Mouse (Mus musculus): ENCODE data around the gene Tmem63c. TPM values are rescaled to one million over a fixed set of nuclear protein-coding genes. Genes with fewer than 3 reads are reported as not detected.

Gene Tmem63c
- 0.04 and 0.30 TPM in 2 replicates for polyA plus RNA-seq (2015; fragmentation: Nextera tagmentation; extraction: Ambion mirVana)

DNA sequence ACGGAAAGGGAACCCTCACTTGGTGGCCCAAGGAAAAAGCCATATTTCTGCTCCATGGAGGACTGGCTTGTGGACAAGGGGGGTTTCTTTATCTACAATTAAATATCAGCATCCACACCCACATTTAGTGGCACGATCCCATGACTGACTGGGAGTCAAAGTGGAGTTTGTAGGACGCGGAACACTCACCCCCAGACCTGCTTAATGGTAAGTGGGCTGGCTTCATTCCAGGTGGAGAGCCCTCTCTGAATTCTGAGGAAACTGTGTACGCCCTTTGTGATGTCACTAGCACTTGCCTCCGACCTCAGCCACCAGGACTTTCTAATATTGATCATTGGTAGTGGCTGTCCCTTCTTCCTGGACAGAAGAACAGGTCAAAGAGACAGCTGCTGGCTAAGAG is at the start of gene Tmem63c:
Tmem63c (plus strand) TSS at position 301 of the 400 bp plus-strand sequence.
- WGBS, result 68% methylated on average over 6 of the region's 6 CpGs
- no peaks in the 10 kb centered on the region for H3K36me3 ChIP-seq (ENCODE audit: insufficient read depth, low read length)
- peaks cover 7% of the 10 kb centered on the region; the same call in 1 of the 2 replicates for H3K27me3 ChIP-seq (ENCODE audit: insufficient read depth, low read length)
- H3K4me1 ChIP-seq (ENCODE audit: insufficient read depth, low read length), result 0 out of 2 replicates have a peak, but pooled peaks cover 1% of the 10 kb centered on the region
- no peak for ATAC-seq (ENCODE audit: low FRiP score, low TSS enrichment)
- H3K4me2 ChIP-seq (replicated peaks; ENCODE audit: low read depth, low read length), result no peak within 1 kb of the TSS
- no peak within 1 kb of the TSS for H3K4me3 ChIP-seq (ENCODE audit: low read length)
- H3K9me3 ChIP-seq (ENCODE audit: low read length), result no peaks in the 10 kb centered on the region
- no peak within 1 kb of the TSS for H3K9ac ChIP-seq (replicated peaks; ENCODE audit: low read length)
- H3K27ac ChIP-seq (ENCODE audit: low read length), result no peak within 1 kb of the TSS

DNA sequence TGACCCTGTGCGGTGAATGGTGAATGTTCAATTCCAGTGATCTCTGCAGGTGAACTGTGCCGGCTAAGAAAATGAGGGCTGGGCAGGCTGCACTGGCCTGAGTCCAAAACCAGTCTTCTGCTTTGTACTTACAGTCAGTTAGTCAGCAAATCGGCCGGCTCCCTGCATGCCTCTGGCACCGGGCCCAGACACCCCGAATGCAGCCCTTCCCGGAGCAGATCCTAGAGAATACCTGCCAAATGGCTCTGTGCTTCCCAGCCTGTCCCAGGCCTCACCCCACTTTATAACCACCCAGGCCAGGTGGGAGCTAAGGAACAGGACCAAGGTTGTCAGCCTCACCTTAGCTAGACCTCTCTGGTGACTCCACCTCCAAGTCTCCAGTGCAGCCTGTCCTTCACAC is 47.9 kb upstream of the Tmem63c start:
- H3K4me3 ChIP-seq (ENCODE audit: low read length), result no peak overlapping the region
- 0 out of 2 replicates have a peak, but pooled peaks cover 4% of the 10 kb centered on the region for H3K27me3 ChIP-seq (ENCODE audit: insufficient read depth, low read length)
- H3K9ac ChIP-seq (replicated peaks; ENCODE audit: low read length), result no peak overlapping the region
- WGBS, result 28% methylated on average over 7 of the region's 7 CpGs
- peaks cover 26% of the 10 kb centered on the region for H3K4me1 ChIP-seq (ENCODE audit: insufficient read depth, low read length)
- no peak overlapping the region for H3K4me2 ChIP-seq (replicated peaks; ENCODE audit: low read depth, low read length)
- no peak overlapping the region for H3K27ac ChIP-seq (ENCODE audit: low read length)
- no peaks in the 10 kb centered on the region for H3K9me3 ChIP-seq (ENCODE audit: low read length)
- ATAC-seq (ENCODE audit: low FRiP score, low TSS enrichment), result peak; percentile 9; the same call in 1 of the 2 replicates
- H3K36me3 ChIP-seq (ENCODE audit: insufficient read depth, low read length), result no peaks in the 10 kb centered on the region

GRCm38 (mm10) chr12:86973706-86974105 is 47.4 kb upstream of the Tmem63c start:
- H3K4me3 ChIP-seq (ENCODE audit: low read length), result no peak overlapping the region
- WGBS, result 38% methylated on average over 8 of the region's 8 CpGs
- H3K4me1 ChIP-seq (ENCODE audit: insufficient read depth, low read length), result peaks cover 26% of the 10 kb centered on the region
- no peaks in the 10 kb centered on the region for H3K36me3 ChIP-seq (ENCODE audit: insufficient read depth, low read length)
- H3K27ac ChIP-seq (ENCODE audit: low read length), result no peak overlapping the region
- H3K27me3 ChIP-seq (ENCODE audit: insufficient read depth, low read length), result 0 out of 2 replicates have a peak, but pooled peaks cover 7% of the 10 kb centered on the region
- H3K9ac ChIP-seq (replicated peaks; ENCODE audit: low read length), result no peak overlapping the region
- no peaks in the 10 kb centered on the region for H3K9me3 ChIP-seq (ENCODE audit: low read length)
- no peak for ATAC-seq (ENCODE audit: low FRiP score, low TSS enrichment)
- H3K4me2 ChIP-seq (replicated peaks; ENCODE audit: low read depth, low read length), result no peak overlapping the region

DNA sequence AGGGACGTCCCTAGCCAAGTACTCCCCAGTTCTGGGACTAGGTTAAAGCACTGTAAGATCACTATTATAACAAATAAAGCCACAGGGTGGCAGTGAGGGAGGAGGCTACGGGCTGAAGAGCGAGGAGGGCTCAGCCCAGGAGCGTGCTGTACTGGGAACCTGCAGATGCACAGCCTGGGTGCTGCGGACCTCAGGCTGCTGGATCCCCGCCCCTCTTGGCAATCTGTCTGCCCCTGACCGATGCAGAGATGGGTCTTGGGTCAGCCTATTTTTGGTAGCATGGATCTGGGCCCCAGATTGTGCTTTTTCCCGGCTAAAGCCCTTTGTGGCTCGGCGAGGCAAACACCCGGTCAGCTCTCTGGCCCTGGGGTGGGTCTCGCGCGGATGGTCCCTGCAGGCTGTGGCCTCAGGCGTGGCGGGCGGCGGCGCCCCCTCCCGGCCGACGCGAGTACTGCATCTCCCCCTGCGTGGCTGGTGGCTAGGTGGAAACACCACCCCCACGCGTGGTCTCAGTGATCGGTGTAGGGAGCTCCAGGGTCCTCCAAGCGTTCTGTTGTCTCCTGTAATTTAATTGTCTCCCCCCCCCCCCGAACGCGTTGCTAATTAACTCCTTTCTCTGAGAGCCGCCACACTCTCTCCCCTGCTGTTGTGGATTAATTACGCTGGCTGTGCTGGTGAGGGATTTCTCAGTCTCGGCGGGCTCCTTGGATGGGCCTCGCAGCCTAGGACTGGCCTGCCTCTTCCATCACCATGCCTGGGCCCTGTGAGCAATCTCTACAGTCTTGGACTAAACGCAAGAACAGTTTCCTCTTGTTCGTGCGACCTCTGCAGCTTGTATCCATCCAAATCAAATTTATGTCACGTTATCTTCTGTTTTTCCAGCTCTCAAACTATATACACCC is 46.5 kb upstream of the Tmem63c start:
- no peak overlapping the region for H3K27ac ChIP-seq (ENCODE audit: low read length)
- WGBS, result 7% methylated on average over 39 of the region's 40 CpGs
- peak; percentile 76 for ATAC-seq (ENCODE audit: low FRiP score, low TSS enrichment)
- H3K9ac ChIP-seq (replicated peaks; ENCODE audit: low read length), result peak overlapping the region; percentile 42
- H3K36me3 ChIP-seq (ENCODE audit: insufficient read depth, low read length), result no peaks in the 10 kb centered on the region
- H3K9me3 ChIP-seq (ENCODE audit: low read length), result no peaks in the 10 kb centered on the region
- H3K4me3 ChIP-seq (ENCODE audit: low read length), result peak overlapping the region; percentile 31
- H3K4me2 ChIP-seq (replicated peaks; ENCODE audit: low read depth, low read length), result peak overlapping the region; percentile 62
- peaks cover 26% of the 10 kb centered on the region for H3K4me1 ChIP-seq (ENCODE audit: insufficient read depth, low read length)
- H3K27me3 ChIP-seq (ENCODE audit: insufficient read depth, low read length), result 0 out of 2 replicates have a peak, but pooled peaks cover 7% of the 10 kb centered on the region

DNA sequence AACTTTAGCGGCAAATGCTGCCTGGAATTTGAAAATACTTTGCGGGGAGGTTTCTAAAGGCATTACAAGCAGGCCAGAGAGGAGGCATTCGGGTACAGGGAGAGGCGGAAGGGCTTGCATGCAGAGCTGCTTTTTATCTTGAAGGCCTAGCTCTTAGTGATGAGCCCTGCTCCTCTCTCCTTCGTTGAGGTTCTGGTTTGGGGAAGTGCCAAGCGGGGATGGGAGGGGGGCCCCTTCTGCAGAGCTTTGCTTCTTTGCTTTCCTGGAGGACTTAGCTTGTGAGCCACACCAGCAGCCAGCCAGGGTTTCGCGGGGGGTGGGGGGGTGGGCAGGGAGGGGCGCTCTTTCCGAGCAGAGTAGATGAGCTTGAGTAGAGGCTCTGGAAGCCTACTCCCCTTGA is 45.4 kb upstream of the Tmem63c start:
- Histone ChIP-seq H3K4me3 (ENCODE audit: low read length) (no peak overlapping the region), H3K9ac (replicated peaks; ENCODE audit: low read length) (no peak overlapping the region), H3K27ac (ENCODE audit: low read length) (no peak overlapping the region), H3K4me1 (ENCODE audit: insufficient read depth, low read length) (peaks cover 26% of the 10 kb centered on the region), H3K27me3 (ENCODE audit: insufficient read depth, low read length) (peaks cover 9% of the 10 kb centered on the region; the same call in 1 of the 2 replicates), H3K4me2 (replicated peaks; ENCODE audit: low read depth, low read length) (no peak overlapping the region), H3K9me3 (ENCODE audit: low read length) (no peaks in the 10 kb centered on the region), H3K36me3 (ENCODE audit: insufficient read depth, low read length) (no peaks in the 10 kb centered on the region)
- no peak for ATAC-seq (ENCODE audit: low FRiP score, low TSS enrichment)
- WGBS, result 62% methylated on average over 8 of the region's 10 CpGs

- H3K4me3 ChIP-seq (ENCODE audit: low read length), result no peak overlapping the region
- H3K27ac ChIP-seq (ENCODE audit: low read length), result no peak overlapping the region
- no peak overlapping the region for H3K9ac ChIP-seq (replicated peaks; ENCODE audit: low read length)
- H3K9me3 ChIP-seq (ENCODE audit: low read length), result no peaks in the 10 kb centered on the region
- no peak for ATAC-seq (ENCODE audit: low FRiP score, low TSS enrichment)
- no peaks in the 10 kb centered on the region for H3K36me3 ChIP-seq (ENCODE audit: insufficient read depth, low read length)
- H3K4me2 ChIP-seq (replicated peaks; ENCODE audit: low read depth, low read length), result no peak overlapping the region
- H3K27me3 ChIP-seq (ENCODE audit: insufficient read depth, low read length), result peaks cover 9% of the 10 kb centered on the region; the same call in 1 of the 2 replicates
- WGBS, result 55% methylated on average over 6 of the region's 6 CpGs
- H3K4me1 ChIP-seq (ENCODE audit: insufficient read depth, low read length), result peaks cover 26% of the 10 kb centered on the region
Measured at GRCm38 (mm10) chr12:86976511-86977168, 44.5 kb upstream of the Tmem63c start.

- Histone ChIP-seq H3K27me3 (ENCODE audit: insufficient read depth, low read length) (peaks cover 13% of the 10 kb centered on the region; the same call in 1 of the 2 replicates), H3K9ac (replicated peaks; ENCODE audit: low read length) (no peak overlapping the region), H3K4me1 (ENCODE audit: insufficient read depth, low read length) (peaks cover 26% of the 10 kb centered on the region), H3K27ac (ENCODE audit: low read length) (no peak overlapping the region), H3K4me3 (ENCODE audit: low read length) (no peak overlapping the region), H3K9me3 (ENCODE audit: low read length) (no peaks in the 10 kb centered on the region), H3K36me3 (ENCODE audit: insufficient read depth, low read length) (no peaks in the 10 kb centered on the region), H3K4me2 (replicated peaks; ENCODE audit: low read depth, low read length) (no peak overlapping the region)
- no peak for ATAC-seq (ENCODE audit: low FRiP score, low TSS enrichment)
- WGBS, result 18% methylated on average over 15 of the region's 15 CpGs
Measured at GRCm38 (mm10) chr12:86977833-86978232, 43.3 kb upstream of the Tmem63c start.

GRCm38 (mm10) chr12:86981180-86981579 is 40.0 kb upstream of the Tmem63c start:
- no peak overlapping the region for H3K4me2 ChIP-seq (replicated peaks; ENCODE audit: low read depth, low read length)
- H3K4me3 ChIP-seq (ENCODE audit: low read length), result no peak overlapping the region
- peaks cover 33% of the 10 kb centered on the region for H3K27me3 ChIP-seq (ENCODE audit: insufficient read depth, low read length)
- H3K27ac ChIP-seq (ENCODE audit: low read length), result no peak overlapping the region
- no peaks in the 10 kb centered on the region for H3K36me3 ChIP-seq (ENCODE audit: insufficient read depth, low read length)
- no peaks in the 10 kb centered on the region for H3K9me3 ChIP-seq (ENCODE audit: low read length)
- WGBS, result 30% methylated on average over 9 of the region's 9 CpGs
- H3K9ac ChIP-seq (replicated peaks; ENCODE audit: low read length), result no peak overlapping the region
- peaks cover 3% of the 10 kb centered on the region; the same call in 1 of the 2 replicates for H3K4me1 ChIP-seq (ENCODE audit: insufficient read depth, low read length)
- no peak for ATAC-seq (ENCODE audit: low FRiP score, low TSS enrichment)

DNA sequence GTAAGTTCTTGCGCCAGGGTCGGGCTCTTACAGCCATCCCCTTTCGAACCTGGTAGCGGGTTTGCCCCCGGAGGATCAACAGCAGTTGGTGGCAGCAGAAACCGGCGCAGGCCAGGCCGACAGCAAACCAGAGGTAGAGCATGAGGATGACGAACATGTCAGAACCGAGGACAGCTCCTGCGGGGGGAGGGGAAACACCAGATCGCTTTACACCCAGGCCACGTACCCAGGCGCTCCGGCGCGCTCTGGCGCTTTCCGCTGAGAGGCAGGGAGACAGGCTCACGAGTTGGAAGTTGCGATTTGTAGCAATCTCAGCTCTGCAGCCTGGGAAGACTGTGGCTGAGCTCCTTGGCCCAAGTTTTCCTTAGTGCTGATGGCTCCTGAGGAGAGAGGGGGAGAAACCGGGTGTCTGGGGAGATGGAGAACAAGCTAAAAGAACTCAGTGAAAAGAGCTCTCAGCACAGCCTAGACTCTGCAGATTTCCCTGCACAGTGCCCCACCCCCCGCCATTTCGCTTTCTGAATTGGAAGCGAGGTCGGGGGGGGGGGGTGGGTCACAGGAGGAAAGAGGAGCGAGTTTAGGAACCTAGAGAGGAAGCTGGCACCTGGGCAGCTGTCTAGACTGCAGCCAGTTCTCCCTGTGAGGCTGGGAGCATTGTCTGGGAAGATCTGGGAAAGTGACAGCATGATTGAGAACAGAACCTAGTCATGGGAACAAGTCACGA is 37.5 kb upstream of the Tmem63c start:
- H3K27ac ChIP-seq (ENCODE audit: low read length), result no peak overlapping the region
- H3K9me3 ChIP-seq (ENCODE audit: low read length), result no peaks in the 10 kb centered on the region
- peaks cover 39% of the 10 kb centered on the region for H3K27me3 ChIP-seq (ENCODE audit: insufficient read depth, low read length)
- 3% methylated on average over 28 of the region's 28 CpGs for WGBS
- H3K36me3 ChIP-seq (ENCODE audit: insufficient read depth, low read length), result no peaks in the 10 kb centered on the region
- no peak overlapping the region for H3K4me2 ChIP-seq (replicated peaks; ENCODE audit: low read depth, low read length)
- H3K4me1 ChIP-seq (ENCODE audit: insufficient read depth, low read length), result no peaks in the 10 kb centered on the region
- ATAC-seq (ENCODE audit: low FRiP score, low TSS enrichment), result peak; percentile 76; the same call in 1 of the 2 replicates
- H3K9ac ChIP-seq (replicated peaks; ENCODE audit: low read length), result no peak overlapping the region
- H3K4me3 ChIP-seq (ENCODE audit: low read length), result no peak overlapping the region
